Mouse (Mus musculus): Measurements from ENCODE around the gene Ppp1r9a.

- TF ChIP-seq CTCF (IDR thresholded peaks at IDR 0.05; ENCODE audit: low read depth) (no peak), EP300 (IDR thresholded peaks at IDR 0.05; ENCODE audit: low read depth) (no peak)
Measured at GRCm38 (mm10) chr6:5020510-5020909, 117.8 kb downstream of the Ppp1r9a start.
